Mouse (Mus musculus) stomach, embryonic 16.5 days (tissue): ENCODE results near the gene Ppm1l. TPM values are rescaled to one million over a fixed set of nuclear protein-coding genes. Genes with fewer than 3 reads are reported as not detected.
"Not testable (repeated sequence)": the region's sequence is repeated elsewhere in the genome, so short reads cannot be mapped to it uniquely, and the experiment has no call there.

Experiments used
- ATAC-seq: fragments of 200-750 bp; cut with Nextera tagmentation; 2 replicates; pipeline ENCODE4 v1.8.0; 2017; ENCODE audit warnings: moderate number of reproducible peaks, moderate TSS enrichment; ENCODE audit not compliant: insufficient read depth, low FRiP score
- H3K27ac ChIP-seq: fragments of 300-500 bp; sonication (generic); 2 replicates; pipeline ENCODE4 v1.5.1; 2014; ENCODE audit warnings: low read length
- H3K27me3 ChIP-seq: fragments of 300-500 bp; sonication (generic); 2 replicates; pipeline ENCODE4 v1.6.1; 2014; ENCODE audit warnings: low read length, control low read depth, mixed read lengths; ENCODE audit not compliant: control insufficient read depth, insufficient read depth
- H3K36me3 ChIP-seq: fragments of 300-500 bp; sonication (generic); 2 replicates; pipeline ENCODE4 v1.6.1; 2014; ENCODE audit warnings: low read length; ENCODE audit not compliant: control insufficient read depth, insufficient read depth
- H3K4me1 ChIP-seq: fragments of 300-500 bp; sonication (generic); 2 replicates; pipeline ENCODE4 v1.6.1; 2014; ENCODE audit warnings: low read length, control low read depth, mixed read lengths; ENCODE audit not compliant: control insufficient read depth, insufficient read depth
- H3K4me2 ChIP-seq: fragments of 300-500 bp; sonication (generic); 2 replicates; pipeline ENCODE4 v1.6.1; 2014; ENCODE audit warnings: low read depth, low read length, mixed read lengths
- H3K4me3 ChIP-seq: fragments of 300-500 bp; sonication (generic); replicated peaks from 2 replicates; pipeline ENCODE4 v1.5.1; 2014; ENCODE audit warnings: mild to moderate bottlenecking, low read length
- H3K9ac ChIP-seq: fragments of 300-500 bp; sonication (generic); 2 replicates; pipeline ENCODE4 v1.6.1; 2014; ENCODE audit warnings: low read length
- H3K9me3 ChIP-seq: fragments of 300-500 bp; sonication (generic); replicated peaks from 2 replicates; pipeline ENCODE4 v1.6.1; 2016; ENCODE audit warnings: low read length, control low read depth; ENCODE audit not compliant: control insufficient read depth
- WGBS: fragments of 180-500 bp; shearing (Covaris S2); extraction: QIAGEN DNeasy Blood & Tissue Kit; methylation state at CpG from one replicate; pipeline ENCODE4 v1.1.7; 2014; 5-methylcytosine and 5-hydroxymethylcytosine counted together
- polyA plus RNA-seq: library from polyadenylated mRNA; unstranded; fragments of >200 nt; fragmentation: Nextera tagmentation; extraction: Ambion mirVana; gene quantifications from 2 replicates; pipeline ENCODE4 v1.2.1, GENCODE M21; 2015

Gene Ppm1l
- polyA plus RNA-seq, 1 experiment from 2014 or later: 7.3 TPM

- Histone ChIP-seq H3K4me2 (no peak overlapping the region), H3K4me1 (no peaks in the 10 kb centered on the region), H3K4me3 (no peak overlapping the region), H3K36me3 (no peaks in the 10 kb centered on the region), H3K9me3 (no peaks in the 10 kb centered on the region), H3K27me3 (no peaks in the 10 kb centered on the region), H3K9ac (no peak overlapping the region), H3K27ac (no peak overlapping the region)
- 92% methylated on average over 5 of the region's 5 CpGs for WGBS
- no peak for ATAC-seq
Measured at GRCm38 (mm10) chr3:69374538-69374937, 57.9 kb downstream of the Ppm1l start.

- no peak overlapping the region for H3K4me3 ChIP-seq
- no peak overlapping the region for H3K4me2 ChIP-seq
- H3K9me3 ChIP-seq: no peaks in the 10 kb centered on the region
- no peaks in the 10 kb centered on the region for H3K36me3 ChIP-seq
- no peak overlapping the region for H3K9ac ChIP-seq
- H3K4me1 ChIP-seq: no peaks in the 10 kb centered on the region
- 66% methylated on average over 5 of the region's 5 CpGs for WGBS
- no peak for ATAC-seq
- no peaks in the 10 kb centered on the region for H3K27me3 ChIP-seq
- no peak overlapping the region for H3K27ac ChIP-seq
Measured at GRCm38 (mm10) chr3:69374983-69375382, 58.3 kb downstream of the Ppm1l start.

- Histone ChIP-seq H3K36me3 (no peaks in the 10 kb centered on the region), H3K4me2 (no peak overlapping the region), H3K27me3 (no peaks in the 10 kb centered on the region), H3K4me3 (no peak overlapping the region), H3K4me1 (no peaks in the 10 kb centered on the region), H3K9ac (no peak overlapping the region), H3K9me3 (no peaks in the 10 kb centered on the region), H3K27ac (no peak overlapping the region)
- no peak for ATAC-seq
- WGBS: 84% methylated on average over 4 of the region's 4 CpGs
Measured at GRCm38 (mm10) chr3:69381213-69381612, 64.6 kb downstream of the Ppm1l start.

GRCm38 (mm10) chr3:69391834-69392233 lies 75.2 kb downstream of the Ppm1l start:
- not testable (repeated sequence) for H3K36me3 ChIP-seq, H3K9ac ChIP-seq, ATAC-seq, H3K27me3 ChIP-seq, H3K4me2 ChIP-seq, H3K4me1 ChIP-seq, H3K9me3 ChIP-seq, H3K4me3 ChIP-seq, H3K27ac ChIP-seq
- WGBS: 69% methylated on average over 10 of the region's 10 CpGs

GRCm38 (mm10) chr3:69392298-69392697 lies 75.6 kb downstream of the Ppm1l start:
- ATAC-seq: no peak
- Histone ChIP-seq H3K27me3 (no peaks in the 10 kb centered on the region), H3K9me3 (no peaks in the 10 kb centered on the region), H3K4me2 (no peak overlapping the region), H3K27ac (no peak overlapping the region), H3K36me3 (no peaks in the 10 kb centered on the region), H3K9ac (no peak overlapping the region), H3K4me1 (no peaks in the 10 kb centered on the region), H3K4me3 (no peak overlapping the region)
- 65% methylated on average over 5 of the region's 5 CpGs for WGBS

GRCm38 (mm10) chr3:69393079-69393478 lies 76.4 kb downstream of the Ppm1l start:
- no peak overlapping the region for H3K4me2 ChIP-seq
- H3K4me1 ChIP-seq: no peaks in the 10 kb centered on the region
- no peaks in the 10 kb centered on the region for H3K27me3 ChIP-seq
- H3K36me3 ChIP-seq: no peaks in the 10 kb centered on the region
- H3K9ac ChIP-seq: no peak overlapping the region
- H3K27ac ChIP-seq: no peak overlapping the region
- no peaks in the 10 kb centered on the region for H3K9me3 ChIP-seq
- H3K4me3 ChIP-seq: no peak overlapping the region
- no peak for ATAC-seq
- 85% methylated on average over 9 of the region's 9 CpGs for WGBS

- no peaks in the 10 kb centered on the region for H3K27me3 ChIP-seq
- H3K9ac ChIP-seq: no peak overlapping the region
- H3K27ac ChIP-seq: no peak overlapping the region
- no peaks in the 10 kb centered on the region for H3K36me3 ChIP-seq
- H3K9me3 ChIP-seq: no peaks in the 10 kb centered on the region
- H3K4me3 ChIP-seq: no peak overlapping the region
- no peaks in the 10 kb centered on the region for H3K4me1 ChIP-seq
- no peak for ATAC-seq
- H3K4me2 ChIP-seq: no peak overlapping the region
- 54% methylated on average over 3 of the region's 3 CpGs for WGBS
Measured at GRCm38 (mm10) chr3:69393991-69394390, 77.3 kb downstream of the Ppm1l start.

GRCm38 (mm10) chr3:69395084-69395483 lies 78.4 kb downstream of the Ppm1l start:
- ATAC-seq: no peak
- Histone ChIP-seq H3K4me2 (no peak overlapping the region), H3K9me3 (no peaks in the 10 kb centered on the region), H3K9ac (no peak overlapping the region), H3K36me3 (no peaks in the 10 kb centered on the region), H3K27ac (no peak overlapping the region), H3K4me3 (no peak overlapping the region), H3K4me1 (no peaks in the 10 kb centered on the region), H3K27me3 (no peaks in the 10 kb centered on the region)
- WGBS: 81% methylated on average over 5 of the region's 5 CpGs

- no peak overlapping the region for H3K4me2 ChIP-seq
- 66% methylated on average over 5 of the region's 5 CpGs for WGBS
- no peaks in the 10 kb centered on the region for H3K27me3 ChIP-seq
- H3K4me1 ChIP-seq: no peaks in the 10 kb centered on the region
- no peak overlapping the region for H3K9ac ChIP-seq
- no peak overlapping the region for H3K27ac ChIP-seq
- H3K9me3 ChIP-seq: no peaks in the 10 kb centered on the region
- no peak overlapping the region for H3K4me3 ChIP-seq
- no peak for ATAC-seq
- no peaks in the 10 kb centered on the region for H3K36me3 ChIP-seq
Measured at GRCm38 (mm10) chr3:69397733-69398132, 81.1 kb downstream of the Ppm1l start.

- no peak overlapping the region for H3K9ac ChIP-seq
- no peak for ATAC-seq
- no peaks in the 10 kb centered on the region for H3K27me3 ChIP-seq
- WGBS: 79% methylated on average over 6 of the region's 6 CpGs
- H3K4me2 ChIP-seq: no peak overlapping the region
- H3K4me3 ChIP-seq: no peak overlapping the region
- H3K9me3 ChIP-seq: no peaks in the 10 kb centered on the region
- H3K4me1 ChIP-seq: no peaks in the 10 kb centered on the region
- no peak overlapping the region for H3K27ac ChIP-seq
- no peaks in the 10 kb centered on the region for H3K36me3 ChIP-seq
Measured at GRCm38 (mm10) chr3:69399336-69399735, 82.7 kb downstream of the Ppm1l start.
